Mouse (Mus musculus): ENCODE results near the gene Caln1. TPM values are rescaled to one million over a fixed set of nuclear protein-coding genes. Genes with fewer than 3 reads are reported as not detected.

Caln1 gene
- total and polyA plus RNA-seq, 2 experiments from 2014 or later = 46.4 to 50.2 TPM

GRCm38 (mm10) chr5:130395142-130395541 is 25.9 kb downstream of the Caln1 start:
- Histone ChIP-seq H3K27me3 (ENCODE audit: insufficient read depth, low read length) (no peaks in the 10 kb centered on the region), H3K4me2 (ENCODE audit: low read depth, low read length, poor library complexity, severe bottlenecking) (no peak overlapping the region), H3K4me1 (ENCODE audit: insufficient read depth, low read length) (no peaks in the 10 kb centered on the region), H3K9me3 (ENCODE audit: low read length) (no peaks in the 10 kb centered on the region), H3K4me3 (ENCODE audit: low read depth, low read length) (no peak overlapping the region), H3K36me3 (ENCODE audit: insufficient read depth, low read length) (no peaks in the 10 kb centered on the region), H3K27ac (ENCODE audit: low read depth, low read length) (no peak overlapping the region), H3K9ac (replicated peaks; ENCODE audit: low read length, poor library complexity, severe bottlenecking) (no peak overlapping the region)
- 77% methylated on average over 6 of the region's 6 CpGs for WGBS
- ATAC-seq (ENCODE audit: low FRiP score) (no peak), DNase-seq (ENCODE audit: low spot score) (peak; percentile 14)
- no peak for TF ChIP-seq CTCF (IDR thresholded peaks at IDR 0.05)

GRCm38 (mm10) chr5:130400136-130400917 is 31.1 kb downstream of the Caln1 start:
- no peaks in the 10 kb centered on the region for H3K36me3 ChIP-seq (ENCODE audit: insufficient read depth, low read length)
- no peak overlapping the region for H3K27ac ChIP-seq (ENCODE audit: low read depth, low read length)
- H3K9me3 ChIP-seq (ENCODE audit: low read length) = no peaks in the 10 kb centered on the region
- H3K27me3 ChIP-seq (ENCODE audit: insufficient read depth, low read length) = no peaks in the 10 kb centered on the region
- 90% methylated on average over 8 of the region's 8 CpGs for WGBS
- DNase-seq (ENCODE audit: low spot score) = peak; percentile 57
- no peak for ATAC-seq (ENCODE audit: low FRiP score)
- H3K4me1 ChIP-seq (ENCODE audit: insufficient read depth, low read length) = no peaks in the 10 kb centered on the region
- no peak overlapping the region for H3K4me2 ChIP-seq (ENCODE audit: low read depth, low read length, poor library complexity, severe bottlenecking)
- H3K4me3 ChIP-seq (ENCODE audit: low read depth, low read length) = no peak overlapping the region
- TF ChIP-seq CTCF (IDR thresholded peaks at IDR 0.05) = no peak
- no peak overlapping the region for H3K9ac ChIP-seq (replicated peaks; ENCODE audit: low read length, poor library complexity, severe bottlenecking)

GRCm38 (mm10) chr5:130405201-130405600 is 35.9 kb downstream of the Caln1 start:
- H3K36me3 ChIP-seq (ENCODE audit: insufficient read depth, low read length) = no peaks in the 10 kb centered on the region

GRCm38 (mm10) chr5:130409706-130410105 is 40.5 kb downstream of the Caln1 start:
- 90% methylated on average over 6 of the region's 6 CpGs for WGBS
- ATAC-seq (ENCODE audit: low FRiP score) (no peak), DNase-seq (ENCODE audit: low spot score) (no peak)
- Histone ChIP-seq H3K27me3 (ENCODE audit: insufficient read depth, low read length) (no peaks in the 10 kb centered on the region), H3K27ac (ENCODE audit: low read depth, low read length) (no peak overlapping the region), H3K9me3 (ENCODE audit: low read length) (peaks cover 5% of the 10 kb centered on the region; the same call in 1 of the 2 replicates), H3K4me2 (ENCODE audit: low read depth, low read length, poor library complexity, severe bottlenecking) (no peak overlapping the region), H3K36me3 (ENCODE audit: insufficient read depth, low read length) (no peaks in the 10 kb centered on the region), H3K4me3 (ENCODE audit: low read depth, low read length) (no peak overlapping the region), H3K9ac (replicated peaks; ENCODE audit: low read length, poor library complexity, severe bottlenecking) (no peak overlapping the region), H3K4me1 (ENCODE audit: insufficient read depth, low read length) (no peaks in the 10 kb centered on the region)
- no peak for TF ChIP-seq CTCF (IDR thresholded peaks at IDR 0.05)

More at GRCm38 (mm10) chr5:130405201-130405600, 35.9 kb downstream of the Caln1 start:
- Histone ChIP-seq H3K9ac (replicated peaks; ENCODE audit: low read length, poor library complexity, severe bottlenecking) (no peak overlapping the region), H3K4me3 (ENCODE audit: low read depth, low read length) (no peak overlapping the region), H3K27ac (ENCODE audit: low read depth, low read length) (no peak overlapping the region), H3K27me3 (ENCODE audit: insufficient read depth, low read length) (no peaks in the 10 kb centered on the region), H3K4me1 (ENCODE audit: insufficient read depth, low read length) (no peaks in the 10 kb centered on the region), H3K4me2 (ENCODE audit: low read depth, low read length, poor library complexity, severe bottlenecking) (no peak overlapping the region), H3K9me3 (ENCODE audit: low read length) (no peaks in the 10 kb centered on the region)
- ATAC-seq (ENCODE audit: low FRiP score) (no peak), DNase-seq (ENCODE audit: low spot score) (peak; percentile 17)
- 30% methylated on average over 1 of the region's 1 CpGs for WGBS
- peak; percentile 88 for TF ChIP-seq CTCF (IDR thresholded peaks at IDR 0.05)

GRCm38 (mm10) chr5:130411516-130411915 is 42.3 kb downstream of the Caln1 start:
- no peak overlapping the region for H3K4me3 ChIP-seq (ENCODE audit: low read depth, low read length)
- H3K4me1 ChIP-seq (ENCODE audit: insufficient read depth, low read length) = no peaks in the 10 kb centered on the region
- ATAC-seq (ENCODE audit: low FRiP score) (no peak), DNase-seq (ENCODE audit: low spot score) (no peak)
- H3K36me3 ChIP-seq (ENCODE audit: insufficient read depth, low read length) = no peaks in the 10 kb centered on the region
- no peak overlapping the region for H3K4me2 ChIP-seq (ENCODE audit: low read depth, low read length, poor library complexity, severe bottlenecking)
- TF ChIP-seq CTCF (IDR thresholded peaks at IDR 0.05) = no peak
- H3K9me3 ChIP-seq (ENCODE audit: low read length) = peaks cover 5% of the 10 kb centered on the region; the same call in 1 of the 2 replicates
- H3K27ac ChIP-seq (ENCODE audit: low read depth, low read length) = no peak overlapping the region
- no peaks in the 10 kb centered on the region for H3K27me3 ChIP-seq (ENCODE audit: insufficient read depth, low read length)
- WGBS = 92% methylated on average over 17 of the region's 17 CpGs
- no peak overlapping the region for H3K9ac ChIP-seq (replicated peaks; ENCODE audit: low read length, poor library complexity, severe bottlenecking)

- Histone ChIP-seq H3K27me3 (ENCODE audit: insufficient read depth, low read length) (no peaks in the 10 kb centered on the region), H3K9ac (replicated peaks; ENCODE audit: low read length, poor library complexity, severe bottlenecking) (no peak overlapping the region), H3K4me2 (ENCODE audit: low read depth, low read length, poor library complexity, severe bottlenecking) (no peak overlapping the region), H3K27ac (ENCODE audit: low read depth, low read length) (no peak overlapping the region), H3K9me3 (ENCODE audit: low read length) (no peaks in the 10 kb centered on the region), H3K4me1 (ENCODE audit: insufficient read depth, low read length) (no peaks in the 10 kb centered on the region), H3K4me3 (ENCODE audit: low read depth, low read length) (no peak overlapping the region), H3K36me3 (ENCODE audit: insufficient read depth, low read length) (no peaks in the 10 kb centered on the region)
- WGBS = 23% methylated on average over 6 of the region's 6 CpGs
- TF ChIP-seq CTCF (IDR thresholded peaks at IDR 0.05) = no peak
- no peak for ATAC-seq (ENCODE audit: low FRiP score)
- no peak for DNase-seq (ENCODE audit: low spot score)
These were observed 78.2 kb downstream of the Caln1 start for GRCm38 (mm10) chr5:130447438-130447837.
